Mouse (Mus musculus) heart, postnatal 10 days (tissue): ENCODE data around the gene Itgb5. TPM values are rescaled to one million over a fixed set of nuclear protein-coding genes. Genes with fewer than 3 reads are reported as not detected.

Experiments
- DNase-seq, 2 experiments: peaks; one replicate each; pipeline ENCODE4 v3.0.0; 2021
- intact Hi-C: fragments of 180-260 bp; cut with DNase I; formaldehyde crosslinking; loops from one replicate; pipeline ENCODE4 v1.15.1; 2025
- total RNA-seq, 2 experiments: library from RNA; stranded (reverse); gene quantifications; 2 replicates each; pipeline ENCODE4 v1.2.3; 2021

The Itgb5 gene
- 10 to 100 TPM; 83.0 to 85.0 TPM for total RNA-seq

GRCm38 (mm10) chr16:33829301-33829831, at the start of gene Itgb5:
Gene Itgb5 (plus strand): TSS chr16:33829665.
- intact Hi-C loops: no loop called here
- peak; percentile 83 to 84 for DNase-seq

GRCm38 (mm10) chr16:33781789-33782728, 47.4 kb upstream of the Itgb5 start:
- intact Hi-C loops: no loop called here
- no peak for DNase-seq

- DNase-seq: no peak
- intact Hi-C loops: no loop called here
Observed at GRCm38 (mm10) chr16:33782729-33783091, 46.8 kb upstream of the Itgb5 start.

GRCm38 (mm10) chr16:33784547-33784946, 44.9 kb upstream of the Itgb5 start:
- intact Hi-C loops: no loop called here
- DNase-seq: no peak

DNA sequence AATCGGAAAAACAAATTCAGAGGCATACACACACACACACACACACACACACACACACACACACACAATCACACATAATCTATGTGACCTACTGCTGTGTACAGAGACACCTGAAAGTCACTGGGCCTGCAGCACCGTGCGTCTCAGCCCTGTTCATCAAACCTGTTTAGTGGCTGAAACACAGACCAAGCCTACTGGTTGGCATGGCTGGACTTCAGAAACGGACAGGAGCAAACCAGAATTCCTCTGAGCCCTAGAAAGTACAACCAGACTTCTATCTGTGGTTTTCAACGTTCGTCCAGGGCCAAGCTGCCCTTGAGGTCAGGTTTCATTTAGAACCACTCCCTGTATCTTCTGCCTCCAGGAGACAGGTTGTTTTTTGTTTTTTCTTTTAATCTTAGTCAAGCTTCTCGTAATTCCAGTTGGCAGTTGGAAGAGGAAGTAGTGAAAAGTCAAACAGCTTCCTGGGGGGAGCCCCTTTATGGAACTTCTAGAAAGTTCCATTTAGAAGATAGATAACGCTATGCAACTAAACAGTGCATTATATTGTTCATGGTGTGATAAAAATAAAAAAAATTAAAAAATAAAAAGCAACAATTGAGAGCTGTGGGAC, 44.3 kb upstream of the Itgb5 start:
- DNase-seq: no peak
- intact Hi-C loops: no loop called here

- DNase-seq: no peak
- intact Hi-C loops: no loop called here
Observed at GRCm38 (mm10) chr16:33786657-33787390, 42.6 kb upstream of the Itgb5 start.

GRCm38 (mm10) chr16:33793846-33794791, 35.3 kb upstream of the Itgb5 start, which contains the start of gene Muc13:
Gene Muc13 (plus strand): TSS chr16:33794037.
- intact Hi-C loops: no loop called here
- no peak for DNase-seq

- no peak for DNase-seq
- intact Hi-C loops: loop anchor here (5.0 kb wide), 1 partner anchor 48 kb away; no protein-coding TSS in a partner anchor
Observed at GRCm38 (mm10) chr16:33795106-33795505, 34.4 kb upstream of the Itgb5 start.

- intact Hi-C loops: loop anchor here (2.0 to 5.0 kb wide), 3 partner anchors 49 to 489 kb away; no protein-coding TSS in a partner anchor
- DNase-seq: no peak
Observed at GRCm38 (mm10) chr16:33795887-33796286, 33.6 kb upstream of the Itgb5 start.

DNA sequence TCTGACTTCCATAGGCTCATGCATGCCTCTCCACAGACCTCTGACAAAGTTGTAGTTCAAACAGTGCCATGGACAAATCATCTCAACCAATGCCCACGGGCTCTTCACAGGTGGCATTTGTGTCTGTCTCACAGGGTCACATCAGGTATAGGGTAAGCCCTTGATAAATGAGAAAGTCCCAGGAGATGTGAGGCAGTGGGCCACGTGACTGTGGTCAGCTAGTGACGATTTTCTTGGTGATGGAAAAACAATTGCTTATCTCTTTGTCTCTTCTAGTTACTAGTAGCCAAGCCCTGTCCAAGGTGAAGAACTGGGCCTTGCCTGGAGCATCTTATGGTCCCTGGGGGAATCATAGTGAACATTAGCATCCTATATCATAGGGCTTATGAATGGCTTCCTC, 32.7 kb upstream of the Itgb5 start:
- intact Hi-C loops: loop anchor here (2.0 to 5.0 kb wide), 3 partner anchors 49 to 490 kb away; no protein-coding TSS in a partner anchor
- DNase-seq: no peak

DNA sequence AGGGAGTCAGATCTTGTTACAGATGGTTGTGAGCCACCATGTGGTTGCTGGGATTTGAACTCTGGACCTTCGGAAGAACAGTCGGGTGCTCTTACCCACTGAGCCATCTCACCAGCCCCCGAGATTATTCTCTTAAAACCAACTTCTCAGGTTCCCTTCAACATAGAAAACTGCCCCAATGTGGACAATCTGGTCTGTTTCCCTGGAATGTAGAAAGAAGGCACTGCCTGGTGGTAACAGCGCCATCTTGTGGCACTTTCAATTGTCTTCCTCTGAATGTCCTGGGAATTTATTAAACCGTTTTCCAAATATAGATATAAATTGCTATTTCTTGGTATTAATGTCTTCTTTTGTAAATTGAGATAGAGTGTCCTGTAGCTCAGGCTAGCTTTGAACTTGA, 31.6 kb upstream of the Itgb5 start:
- peak; percentile 70 to 82 for DNase-seq
- intact Hi-C loops: loop anchor here (2.0 to 5.0 kb wide), 3 partner anchors 51 to 491 kb away; no protein-coding TSS in a partner anchor

DNA sequence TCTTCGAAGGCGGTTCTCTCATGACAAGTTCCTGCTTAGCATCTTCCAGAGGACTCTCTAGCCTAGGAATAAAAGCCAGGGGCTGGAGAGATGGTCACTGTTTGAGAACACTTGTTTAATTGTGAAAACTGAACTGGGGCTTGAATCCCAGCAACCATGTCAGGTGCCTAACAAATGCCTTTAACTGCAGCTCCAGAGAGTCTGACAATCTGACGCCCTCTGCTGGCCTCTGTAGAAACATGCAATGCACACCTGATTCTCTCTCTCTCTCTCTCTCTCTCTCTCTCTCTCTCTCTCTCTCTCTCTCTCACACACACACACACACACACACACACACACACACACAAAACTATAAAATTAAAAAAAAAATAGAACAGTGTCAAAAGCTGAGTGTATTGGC, 19.5 kb upstream of the Itgb5 start:
- DNase-seq: no peak
- intact Hi-C loops: no loop called here

- intact Hi-C loops: no loop called here
Observed at GRCm38 (mm10) chr16:33818413-33819165, 10.9 kb upstream of the Itgb5 start.

GRCm38 (mm10) chr16:33820269-33821178, 8.9 kb upstream of the Itgb5 start:
- intact Hi-C loops: loop anchor here (1.0 to 2.0 kb wide), 3 partner anchors 131 to 294 kb away; no protein-coding TSS in a partner anchor
- peak; percentile 92 to 96 for DNase-seq

More at GRCm38 (mm10) chr16:33818413-33819165, 10.9 kb upstream of the Itgb5 start:
- no peak for DNase-seq

- intact Hi-C loops: no loop called here
- DNase-seq: no peak
Observed at GRCm38 (mm10) chr16:33824603-33825002, 4.9 kb upstream of the Itgb5 start.

- intact Hi-C loops: no loop called here
Observed at GRCm38 (mm10) chr16:33828496-33828895, 969 bp upstream of the Itgb5 start.

DNA sequence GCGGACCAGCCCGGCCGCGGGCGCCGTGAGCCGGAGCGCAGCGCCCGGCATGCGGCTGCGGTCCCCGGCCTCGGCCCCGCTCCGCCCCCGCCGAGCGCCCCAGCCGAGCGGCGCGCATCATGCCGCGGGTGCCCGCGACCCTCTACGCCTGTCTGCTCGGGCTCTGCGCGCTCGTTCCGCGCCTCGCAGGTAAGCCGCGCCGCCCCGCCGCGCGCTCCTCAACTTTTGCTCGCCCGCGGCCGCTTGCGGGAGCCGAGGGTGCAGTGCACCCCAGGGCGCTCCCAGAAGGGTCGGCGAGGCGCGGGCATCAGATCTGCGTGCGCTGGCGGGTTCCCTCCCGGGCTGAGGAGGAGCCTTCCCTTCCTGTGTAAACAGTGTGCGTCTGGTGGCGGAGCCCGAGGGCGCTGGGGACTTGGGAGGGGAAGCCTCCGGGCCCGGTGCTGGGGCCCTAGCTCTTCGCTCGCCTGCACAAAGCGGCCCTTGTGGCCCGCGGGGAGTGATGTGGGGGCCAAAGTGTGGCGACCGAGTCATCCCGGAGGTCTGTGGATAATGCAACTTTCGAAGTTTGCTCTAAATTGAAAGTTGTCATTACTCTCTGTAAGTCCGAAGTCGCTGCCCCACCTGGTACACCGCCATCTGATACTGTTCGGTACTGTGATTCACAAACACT, 512 bp downstream of the Itgb5 start:
- DNase-seq: peak; percentile 69 to 72
- intact Hi-C loops: no loop called here

More at GRCm38 (mm10) chr16:33828496-33828895, 969 bp upstream of the Itgb5 start:
- no peak for DNase-seq
